Mouse (Mus musculus): ENCODE results near the gene Gm28047.
"Not testable (repeated sequence)": the region's sequence is repeated elsewhere in the genome, so short reads cannot be mapped to it uniquely, and the experiment has no call there.

The Gm28047 gene

DNA sequence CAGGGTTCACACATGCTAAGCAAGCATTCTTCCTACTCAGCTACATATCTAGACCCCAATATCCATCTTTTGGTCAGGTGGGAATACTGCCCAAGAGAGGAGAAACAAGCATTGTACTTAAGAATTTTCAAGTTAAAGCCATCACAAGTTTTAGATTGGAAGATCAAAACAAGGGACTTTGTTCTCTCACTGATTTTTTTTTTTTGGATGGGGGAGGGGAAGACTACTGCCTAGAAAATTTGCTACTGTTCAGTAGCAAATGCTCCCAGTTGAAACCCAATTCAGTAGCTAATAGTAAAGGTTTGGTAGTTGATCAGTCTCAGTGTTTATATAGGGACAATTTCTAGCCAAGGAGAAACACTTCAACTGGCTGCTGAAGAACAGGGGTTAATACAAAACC is 2.3 kb downstream of the Gm28047 start:
- no peak for ATAC-seq (ENCODE audit: insufficient number of reproducible peaks, low FRiP score, low TSS enrichment)

DNA sequence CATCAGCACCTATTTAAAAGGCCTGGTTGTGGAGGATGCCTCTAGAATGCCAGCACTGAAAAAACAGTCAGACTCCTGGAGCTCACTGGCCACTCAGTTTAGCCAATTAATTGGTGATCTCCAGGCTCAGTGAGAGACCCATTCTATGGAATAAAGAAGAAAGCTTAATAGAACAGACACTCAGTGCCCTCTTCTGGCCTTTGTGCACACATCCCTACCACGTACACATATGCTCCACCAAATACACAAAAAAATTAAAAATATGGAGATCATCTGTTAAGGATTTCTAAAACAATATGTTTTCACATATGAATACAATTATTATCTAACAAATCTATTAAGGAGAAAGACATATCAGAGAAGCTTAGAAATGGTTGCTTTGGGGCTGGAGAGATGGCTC is 4.1 kb downstream of the Gm28047 start:
- ATAC-seq (ENCODE audit: insufficient number of reproducible peaks, low FRiP score, low TSS enrichment), result no peak

DNA sequence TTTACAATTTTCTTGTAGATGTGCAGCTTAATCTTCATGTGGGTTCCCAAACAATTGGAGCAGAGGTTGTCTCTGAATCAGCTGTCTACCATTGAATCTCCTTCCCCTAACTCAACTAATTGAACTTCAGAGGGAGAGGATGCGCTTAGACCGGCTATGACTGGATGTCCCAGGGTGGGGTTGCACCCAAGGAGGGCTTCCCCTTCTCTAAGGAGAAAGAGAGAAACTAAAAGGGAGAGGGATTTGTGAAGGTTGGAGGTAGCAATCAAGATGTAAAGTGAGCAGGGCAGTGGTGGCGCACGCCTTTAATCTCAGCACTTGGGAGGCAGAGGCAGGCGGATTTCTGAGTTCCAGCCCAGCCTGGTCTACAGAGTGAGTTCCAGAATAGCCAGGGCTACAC is 5.4 kb downstream of the Gm28047 start:
- no peak for ATAC-seq (ENCODE audit: insufficient number of reproducible peaks, low FRiP score, low TSS enrichment)

DNA sequence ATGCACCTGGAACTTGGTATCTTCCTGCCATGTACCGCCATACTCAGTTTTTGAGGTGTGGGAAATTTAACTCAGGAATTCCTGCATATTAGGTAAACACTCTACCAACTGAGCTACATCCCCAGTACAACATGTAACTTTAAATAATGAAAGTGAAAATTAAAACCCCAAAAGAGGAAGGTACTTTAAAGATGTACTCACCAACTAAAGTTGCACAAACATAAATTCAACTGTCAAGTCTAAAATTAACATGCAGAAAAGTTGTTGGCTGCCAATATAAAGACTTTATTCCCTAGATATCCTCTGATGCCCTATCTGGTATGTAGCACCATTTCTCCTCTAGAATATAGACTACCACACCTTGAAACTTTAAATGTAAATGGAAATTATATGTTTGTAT is 7.2 kb downstream of the Gm28047 start:
- no peak for ATAC-seq (ENCODE audit: insufficient number of reproducible peaks, low FRiP score, low TSS enrichment)

DNA sequence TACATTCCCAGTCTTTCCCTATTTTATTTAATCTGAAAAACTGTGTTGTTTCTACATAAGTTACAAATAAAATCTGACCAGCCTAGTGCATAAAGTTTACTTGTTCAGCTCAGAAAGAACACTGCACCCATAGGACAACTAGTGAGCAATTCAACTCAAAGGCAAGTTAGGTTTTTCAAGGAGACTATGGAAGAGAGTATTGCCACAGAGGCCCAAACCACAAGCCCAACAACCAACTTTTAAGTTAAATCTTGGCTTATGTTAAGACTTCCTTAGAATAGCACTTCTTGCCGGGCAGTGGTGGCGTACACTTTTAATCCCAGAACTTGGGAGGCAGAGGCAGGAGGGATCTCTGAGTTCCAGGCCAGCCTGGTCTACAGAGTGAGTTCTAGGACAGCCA is 8.7 kb downstream of the Gm28047 start:
- no peak for ATAC-seq (ENCODE audit: insufficient number of reproducible peaks, low FRiP score, low TSS enrichment)

DNA sequence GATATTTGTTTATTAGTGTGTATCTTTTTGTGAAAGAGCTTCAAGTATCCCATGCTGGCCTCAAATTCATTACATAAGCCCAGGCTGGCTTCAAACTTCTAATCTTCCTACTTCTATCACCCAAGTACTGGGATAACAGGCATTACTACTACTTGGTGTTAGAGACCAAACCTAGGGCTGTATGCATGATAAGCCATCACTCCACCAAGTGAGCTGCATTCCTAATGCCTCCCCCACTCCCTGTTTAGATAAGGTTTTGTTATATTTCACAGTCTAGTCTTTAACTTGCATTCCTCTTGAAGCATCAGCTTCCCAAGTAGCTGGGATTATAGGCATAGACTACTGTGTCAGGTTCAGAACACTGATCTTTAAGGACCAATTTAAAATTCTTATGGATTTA is 10.6 kb downstream of the Gm28047 start:
- no peak for ATAC-seq (ENCODE audit: insufficient number of reproducible peaks, low FRiP score, low TSS enrichment)

DNA sequence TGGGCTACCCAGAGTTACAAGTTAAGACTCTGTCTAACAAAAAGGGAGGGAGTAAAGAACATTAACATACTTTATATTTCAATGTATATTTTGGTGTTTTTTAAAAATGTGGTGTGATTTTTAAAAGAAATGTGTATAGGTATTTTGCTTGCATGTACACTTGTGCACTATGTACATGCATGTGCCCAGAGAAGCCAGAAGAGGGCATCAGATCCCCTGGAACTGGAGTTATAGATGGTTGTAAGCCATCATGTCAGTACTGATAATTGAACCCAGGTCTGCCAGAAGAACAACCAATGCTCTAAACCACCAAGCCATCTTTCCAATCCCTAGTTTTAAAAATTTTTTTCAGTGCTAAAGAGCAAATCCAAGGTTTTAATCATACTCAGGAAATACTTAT is 11.9 kb downstream of the Gm28047 start:
- no peak for ATAC-seq (ENCODE audit: insufficient number of reproducible peaks, low FRiP score, low TSS enrichment)

DNA sequence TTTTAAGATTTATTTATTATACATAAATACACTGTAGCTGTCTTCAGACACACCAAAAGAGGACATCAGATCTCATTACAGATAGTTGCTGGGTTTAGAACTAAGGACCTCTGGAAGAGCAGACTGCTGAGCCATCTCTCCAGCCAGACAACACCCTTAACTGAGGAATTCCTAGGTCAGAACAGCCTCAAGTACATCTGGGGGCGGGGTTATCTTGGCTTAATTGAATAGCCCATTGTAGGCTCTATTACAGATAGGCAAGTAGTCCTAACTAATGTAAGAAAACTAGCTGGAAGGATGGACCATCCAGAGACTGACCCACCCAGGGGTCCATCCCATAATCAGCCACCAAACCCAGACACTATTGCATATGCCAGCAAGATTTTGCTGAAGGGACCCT is 16.3 kb downstream of the Gm28047 start:
- ATAC-seq (ENCODE audit: insufficient number of reproducible peaks, low FRiP score, low TSS enrichment), result not testable (repeated sequence)

DNA sequence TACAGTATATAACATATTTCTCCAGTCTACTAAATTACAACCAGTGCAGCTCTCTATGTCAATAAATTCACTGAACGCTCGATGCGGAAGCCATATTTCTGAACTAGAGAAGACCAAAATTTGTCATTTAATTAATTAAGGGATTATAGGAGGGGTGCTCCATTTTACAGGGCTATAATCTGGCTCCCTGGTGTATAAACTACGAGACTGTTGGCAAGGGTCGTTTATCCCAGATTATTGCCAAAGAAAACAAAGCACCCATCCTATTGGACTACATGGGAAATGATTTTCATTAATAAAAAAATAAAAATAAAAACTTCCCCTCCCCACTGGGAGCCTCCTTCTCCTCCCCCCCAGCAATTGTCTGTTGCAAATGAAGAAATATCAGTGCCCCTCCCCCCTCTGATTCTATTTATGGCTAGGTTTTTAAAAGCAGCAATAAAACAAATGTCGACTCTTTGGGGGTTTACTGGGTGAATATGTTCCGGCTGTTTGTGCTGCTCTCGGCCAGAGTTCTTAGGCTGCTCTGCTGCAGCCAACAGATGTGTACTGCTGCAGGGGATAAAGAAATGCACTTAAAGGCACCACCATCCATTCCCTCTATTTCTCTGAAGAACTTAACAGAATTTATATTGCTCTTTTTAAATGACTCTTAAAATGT is 30.7 kb downstream of the Gm28047 start:
- ATAC-seq (ENCODE audit: insufficient number of reproducible peaks, low FRiP score, low TSS enrichment), result no peak

DNA sequence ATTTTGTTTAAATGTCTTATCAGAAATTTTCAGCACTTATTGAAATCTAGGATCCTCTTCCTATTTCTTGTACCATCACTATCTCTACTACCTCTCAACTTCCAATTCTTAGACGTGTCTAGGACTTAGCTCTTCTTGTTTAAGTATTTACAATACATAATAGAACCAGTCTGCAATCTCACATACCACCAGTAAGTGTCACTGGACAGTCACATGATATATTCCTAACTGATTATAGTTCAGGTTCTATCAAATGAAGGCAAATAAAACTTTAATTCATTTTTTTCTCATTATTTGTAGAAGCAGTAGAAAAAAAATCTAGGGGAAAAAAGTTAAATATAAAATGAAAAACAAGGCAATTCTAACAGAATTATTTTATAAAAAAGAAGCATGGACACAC is 32.2 kb downstream of the Gm28047 start:
- no peak for ATAC-seq (ENCODE audit: insufficient number of reproducible peaks, low FRiP score, low TSS enrichment)

DNA sequence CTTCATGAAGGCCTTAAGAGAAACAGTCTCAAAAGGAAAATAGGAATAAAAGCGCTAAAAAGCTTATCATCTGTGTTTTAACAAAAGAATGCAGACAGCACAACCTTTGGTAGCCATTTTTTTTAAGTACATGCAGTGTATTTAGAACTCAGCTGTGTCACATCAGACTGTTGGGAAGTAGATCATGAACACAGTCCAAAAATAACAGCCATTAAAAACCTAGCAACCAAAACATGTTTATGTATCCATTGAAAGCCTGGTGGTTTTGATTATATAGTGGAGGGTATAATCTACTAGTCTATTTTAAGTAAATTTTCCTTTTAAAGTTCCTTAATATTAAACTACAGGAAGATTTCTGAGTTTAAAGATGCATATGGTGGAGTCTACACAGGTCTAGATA is 34.3 kb downstream of the Gm28047 start:
- ATAC-seq (ENCODE audit: insufficient number of reproducible peaks, low FRiP score, low TSS enrichment), result no peak

DNA sequence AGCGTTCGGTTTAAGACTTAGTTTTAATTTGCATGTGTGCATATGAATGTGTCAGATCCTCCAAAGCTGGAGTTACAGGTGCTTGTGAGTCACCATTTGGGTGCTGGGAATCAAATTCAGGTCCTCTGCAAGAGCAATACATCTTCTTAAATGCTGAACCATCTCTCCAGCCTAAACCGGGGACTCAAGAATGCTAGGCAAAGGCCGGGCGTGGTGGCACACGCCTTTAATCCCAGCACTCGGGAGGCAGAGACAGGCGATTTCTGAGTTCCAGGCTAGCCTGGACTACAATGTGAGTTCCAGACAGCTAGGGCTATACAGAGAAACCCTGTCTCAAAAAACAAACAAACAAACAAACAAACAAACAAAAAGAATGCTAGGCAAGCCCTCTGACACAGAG is 35.0 kb downstream of the Gm28047 start:
- ATAC-seq (ENCODE audit: insufficient number of reproducible peaks, low FRiP score, low TSS enrichment), result no peak

DNA sequence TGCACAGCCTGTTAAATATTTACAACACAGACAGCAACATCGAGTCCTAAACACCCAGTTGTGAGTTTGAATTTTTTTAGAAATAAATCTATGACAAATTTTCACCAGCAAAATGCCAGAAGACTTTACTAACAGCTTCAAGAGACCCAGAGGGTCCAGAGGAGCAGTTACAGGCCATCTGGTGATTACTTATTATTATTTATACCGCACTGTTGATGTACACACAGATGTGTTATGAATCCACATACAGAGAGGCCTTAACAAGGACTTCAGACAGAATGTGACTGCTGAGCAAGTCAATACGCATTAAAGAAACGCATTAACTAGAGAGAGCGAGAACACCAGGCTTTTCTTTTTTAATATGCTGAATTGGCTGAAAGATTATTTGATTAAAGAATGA is 39.4 kb downstream of the Gm28047 start:
- ATAC-seq (ENCODE audit: insufficient number of reproducible peaks, low FRiP score, low TSS enrichment), result no peak

DNA sequence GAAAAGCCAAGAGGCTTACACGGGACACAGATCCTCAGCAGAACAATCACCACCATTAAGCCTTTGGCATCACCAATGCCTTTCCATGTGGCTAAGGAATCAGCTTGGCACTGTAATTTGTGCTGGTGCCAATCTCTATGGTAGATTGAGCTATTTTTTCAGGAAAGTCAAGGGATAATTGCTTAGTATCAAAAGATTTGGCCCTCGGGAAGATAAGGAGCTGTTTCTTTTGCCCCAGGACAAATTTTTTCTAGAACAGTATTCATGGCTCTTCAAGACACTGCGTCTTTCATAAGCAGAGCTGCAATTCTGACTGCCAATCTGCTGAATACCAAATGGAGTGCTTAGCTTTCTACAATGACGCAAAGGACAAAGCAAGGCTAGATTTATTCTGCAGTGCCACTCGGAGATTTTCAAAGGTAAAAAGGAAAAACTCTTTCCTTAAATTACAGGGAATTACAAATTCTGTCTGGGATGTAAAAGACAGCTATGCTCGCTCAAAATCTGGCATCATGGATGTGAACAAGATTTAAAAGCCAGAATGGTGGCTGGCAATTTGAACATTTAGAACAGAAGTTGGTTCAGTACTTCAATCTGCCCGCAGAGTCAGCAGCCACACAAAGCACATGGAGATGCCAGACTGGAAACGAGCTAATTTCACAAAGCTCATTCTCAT is 41.0 kb downstream of the Gm28047 start:
- ATAC-seq (ENCODE audit: insufficient number of reproducible peaks, low FRiP score, low TSS enrichment), result peak; percentile 58; the same call in 1 of the 2 replicates

DNA sequence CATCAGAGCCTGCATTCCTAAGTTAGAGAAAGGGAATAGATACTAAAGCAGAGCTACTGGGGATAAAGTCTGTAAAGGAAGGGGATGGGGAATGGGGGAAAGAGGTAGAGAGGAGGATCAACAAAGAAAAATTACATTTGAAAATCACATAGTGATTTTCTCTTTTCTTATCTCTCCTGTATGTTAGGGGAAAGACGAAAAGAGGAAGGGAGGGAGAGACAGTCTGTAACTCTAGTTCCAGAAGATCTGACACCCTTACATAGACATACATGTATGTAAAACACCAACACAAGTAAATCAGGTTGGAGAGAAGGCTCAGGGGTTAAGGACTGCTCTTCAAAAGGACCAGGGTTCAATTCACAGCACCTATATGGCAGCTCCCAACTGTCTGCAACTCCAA is 43.7 kb downstream of the Gm28047 start:
- ATAC-seq (ENCODE audit: insufficient number of reproducible peaks, low FRiP score, low TSS enrichment), result no peak

DNA sequence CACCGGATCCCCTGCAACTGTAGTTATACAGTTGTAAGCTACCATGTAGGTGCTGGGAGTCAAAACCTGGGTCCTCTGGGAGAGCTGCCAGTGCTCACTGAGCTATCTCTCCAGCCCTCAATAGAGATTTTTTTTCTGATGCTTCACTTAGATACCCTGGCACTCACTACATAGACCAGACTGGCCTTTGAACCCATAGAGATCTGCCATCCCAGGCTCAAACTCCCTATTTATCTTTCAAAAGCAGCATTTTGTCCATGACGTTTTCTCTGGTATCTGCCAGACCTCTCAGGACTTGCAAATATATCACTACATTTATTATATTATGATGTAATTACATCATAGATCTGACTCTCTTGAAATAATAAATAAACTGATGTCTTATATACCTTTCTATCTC is 46.5 kb downstream of the Gm28047 start:
- ATAC-seq (ENCODE audit: insufficient number of reproducible peaks, low FRiP score, low TSS enrichment), result no peak

DNA sequence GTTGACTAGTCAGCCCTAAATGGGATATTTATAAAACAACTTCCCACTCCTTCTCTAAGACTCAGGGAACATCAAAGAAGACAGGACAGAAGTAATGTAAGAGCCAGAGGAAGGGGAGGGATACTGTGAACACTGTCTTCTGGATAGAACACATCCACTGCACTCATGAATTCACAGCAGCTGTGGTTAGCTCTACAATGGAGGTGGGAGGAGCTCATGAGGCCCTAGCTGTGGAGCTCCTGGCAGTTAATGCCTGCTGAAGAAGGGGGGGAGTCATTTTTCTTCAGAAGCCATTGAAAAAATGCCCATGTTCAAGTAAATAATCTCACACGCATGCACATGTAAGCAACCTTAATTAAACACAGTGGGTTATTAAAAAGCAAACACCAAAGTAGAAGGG is 47.9 kb downstream of the Gm28047 start:
- ATAC-seq (ENCODE audit: insufficient number of reproducible peaks, low FRiP score, low TSS enrichment), result no peak

DNA sequence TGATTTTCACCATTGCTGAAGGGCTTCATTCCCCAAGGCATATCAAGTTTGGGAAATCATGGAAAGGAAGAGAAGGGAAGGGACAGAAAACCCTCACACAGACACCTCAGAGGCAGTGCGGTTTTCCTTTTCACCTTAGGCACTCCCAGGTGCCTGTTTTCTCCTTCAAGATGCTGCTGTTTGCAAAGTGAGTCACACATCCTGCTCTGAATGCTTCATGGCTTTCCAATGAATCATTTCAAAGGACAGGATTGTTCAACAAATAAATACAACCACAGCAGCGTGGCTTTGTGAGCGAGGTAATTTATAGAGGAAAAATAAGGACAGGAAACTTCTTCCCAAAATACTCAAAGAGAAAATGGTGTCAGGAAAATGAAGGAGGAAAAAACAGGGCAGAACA is 52.8 kb downstream of the Gm28047 start:
- no peak for ATAC-seq (ENCODE audit: insufficient number of reproducible peaks, low FRiP score, low TSS enrichment)

DNA sequence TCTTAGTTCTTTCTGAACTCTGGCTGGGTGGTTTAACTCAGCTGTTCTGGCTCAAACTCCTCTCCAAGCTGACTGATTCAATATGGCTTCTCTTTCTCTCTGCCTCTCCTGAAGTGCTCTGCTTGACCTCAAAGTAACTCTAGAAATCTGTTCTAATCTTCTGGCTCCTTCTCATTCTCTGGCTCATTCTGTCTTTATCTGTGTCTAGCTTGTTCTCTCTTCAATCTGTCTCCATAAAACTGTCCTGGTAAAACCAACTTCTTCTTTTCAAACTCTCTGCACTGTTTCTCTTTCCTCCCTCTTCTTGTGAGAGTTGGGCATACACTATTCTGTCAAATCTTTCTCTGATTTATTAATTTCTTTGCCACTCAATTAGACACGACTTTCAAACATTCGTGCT is 57.0 kb downstream of the Gm28047 start:
- ATAC-seq (ENCODE audit: insufficient number of reproducible peaks, low FRiP score, low TSS enrichment), result no peak

DNA sequence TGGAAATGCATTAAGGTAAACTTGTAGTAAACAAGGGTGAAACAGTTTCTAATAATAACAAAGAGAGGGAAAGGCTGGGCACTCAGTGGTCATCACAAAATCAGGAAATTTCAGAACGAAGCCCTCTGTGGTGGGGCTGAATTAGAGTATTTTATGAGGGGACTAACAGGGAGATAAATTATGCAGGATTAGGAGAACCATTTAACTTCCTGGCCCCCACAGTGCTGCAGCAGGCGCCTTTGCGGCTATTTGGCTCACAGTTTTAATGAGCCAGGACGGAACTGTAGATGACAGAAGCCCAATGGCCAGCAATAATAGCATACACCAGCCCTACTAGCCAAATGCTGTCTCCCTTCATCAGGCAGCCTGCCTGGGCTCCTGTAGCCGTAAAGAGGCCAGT is 61.2 kb downstream of the Gm28047 start:
- peak; percentile 49; the same call in 1 of the 2 replicates for ATAC-seq (ENCODE audit: insufficient number of reproducible peaks, low FRiP score, low TSS enrichment)

DNA sequence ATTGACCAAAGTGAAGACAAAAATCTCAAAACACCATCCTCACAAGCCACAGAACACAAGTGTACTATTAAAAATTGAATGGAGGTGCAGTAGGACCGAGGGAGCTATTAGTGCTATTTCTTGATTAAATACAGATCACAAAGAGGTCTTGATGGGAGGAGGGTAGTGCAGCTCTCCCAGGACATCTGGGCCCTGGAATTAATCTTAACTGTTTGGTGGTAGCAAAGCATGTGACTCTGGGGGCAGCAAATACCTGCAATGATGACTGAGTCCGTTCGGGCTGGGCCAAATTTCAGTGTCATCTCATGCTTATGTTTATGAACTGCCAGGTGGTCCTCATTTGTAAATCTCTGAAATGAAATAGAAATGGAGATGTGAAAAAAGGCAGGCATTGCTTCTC is 61.8 kb downstream of the Gm28047 start:
- ATAC-seq (ENCODE audit: insufficient number of reproducible peaks, low FRiP score, low TSS enrichment), result no peak

DNA sequence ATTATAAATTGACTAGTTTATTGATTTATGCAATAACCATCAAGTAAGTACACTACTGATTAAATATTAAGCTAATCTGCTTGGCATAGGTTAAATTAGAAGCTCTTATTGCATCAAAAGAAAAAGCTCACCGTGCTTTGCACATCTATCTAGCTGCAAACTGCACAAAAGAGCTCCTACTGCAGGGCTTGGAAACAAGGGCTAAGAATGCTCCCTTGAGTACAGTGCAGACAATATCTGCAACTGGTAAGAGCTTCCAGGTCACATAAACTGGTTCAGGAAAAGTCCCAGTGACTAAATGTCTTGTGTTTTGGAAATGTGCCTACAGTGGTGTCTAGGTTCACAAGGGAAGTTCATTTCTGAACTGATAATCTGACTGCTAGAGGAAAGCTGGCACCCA is 62.4 kb downstream of the Gm28047 start:
- ATAC-seq (ENCODE audit: insufficient number of reproducible peaks, low FRiP score, low TSS enrichment), result no peak

Measured in cerebellum, adult (tissue).